Mouse (Mus musculus) CH12.LX (cell line): ENCODE data around the gene Slc17a6. TPM values are rescaled to one million over a fixed set of nuclear protein-coding genes. Genes with fewer than 3 reads are reported as not detected.

Experiments
- DNase-seq: peaks from one replicate; pipeline ENCODE4 v3.0.0-alpha.2; 2013; ENCODE audit errors: extremely low read depth
- H3K27ac ChIP-seq: 2 replicates; pipeline ENCODE4 v1.5.1; 2012; ENCODE audit warnings: low read depth, mild to moderate bottlenecking, control low read depth, moderate library complexity; ENCODE audit not compliant: insufficient read depth
- H3K27me3 ChIP-seq: replicated peaks from 2 replicates; pipeline ENCODE3; 2012; ENCODE audit warnings: inconsistent platforms
- H3K36me3 ChIP-seq, 2 experiments: replicated peaks in 1 of 2; 2 replicates each; pipeline versions ENCODE3 to v1.6.1; 2012; ENCODE audit warnings: inconsistent platforms in 1 of 2, low read length in 1 of 2, mild to moderate bottlenecking in 1 of 2, mixed read lengths in 1 of 2, moderate library complexity in 1 of 2; ENCODE audit not compliant: control insufficient read depth in 1 of 2, insufficient read depth in 1 of 2
- H3K4me1 ChIP-seq, 2 experiments: 2 replicates each; pipeline ENCODE4 v1.6.1; 2012; ENCODE audit warnings: inconsistent platforms in 1 of 2, moderate library complexity in 1 of 2; ENCODE audit not compliant: insufficient read depth in 2 of 2, control insufficient read depth in 1 of 2
- H3K4me2 ChIP-seq: 2 replicates; pipeline ENCODE4 v1.6.1; 2012; ENCODE audit warnings: low read depth, mild to moderate bottlenecking, control low read depth; ENCODE audit not compliant: poor library complexity, insufficient read depth, severe bottlenecking
- H3K4me3 ChIP-seq, 3 experiments: fragments of 150-350 bp in 1 of 3; sonication (generic) in 1 of 3; replicated peaks in 1 of 3; 2 replicates each; pipeline versions ENCODE3 to v1.5.1; 2011 to 2012; ENCODE audit warnings: low read depth in 2 of 3, low read length in 2 of 3, mild to moderate bottlenecking in 2 of 3, moderate library complexity in 2 of 3, control low read depth in 1 of 3, improper control_type of control experiment in 1 of 3, inconsistent platforms in 1 of 3, mixed read lengths in 1 of 3; ENCODE audit not compliant: poor library complexity in 1 of 3
- H3K79me2 ChIP-seq: replicated peaks from 2 replicates; pipeline ENCODE4 v1.6.1; 2012; ENCODE audit warnings: mild to moderate bottlenecking, moderate library complexity; ENCODE audit not compliant: control insufficient read depth, poor library complexity, insufficient read depth, severe bottlenecking; ENCODE audit errors: extremely low read depth
- H3K9ac ChIP-seq: 2 replicates; pipeline ENCODE4 v1.6.1; 2012; ENCODE audit warnings: low read depth, mild to moderate bottlenecking, control low read depth, moderate library complexity; ENCODE audit not compliant: insufficient read depth
- H3K9me3 ChIP-seq: replicated peaks from 2 replicates; pipeline ENCODE3; 2012; ENCODE audit warnings: low read length, inconsistent platforms, mixed read lengths
- CTCF ChIP-seq, 2 experiments: IDR thresholded peaks in 1 of 2; conservative IDR thresholded peaks in 1 of 2; 2 replicates each; pipeline ENCODE4 v1.5.1; 2011 to 2012; ENCODE audit warnings: low read depth in 2 of 2, low read length in 2 of 2, improper control_type of control experiment in 1 of 2, inconsistent platforms in 1 of 2, mild to moderate bottlenecking in 1 of 2, moderate library complexity in 1 of 2
- E2F4 ChIP-seq: IDR thresholded peaks from 2 replicates; pipeline ENCODE4 v1.6.1; 2011; ENCODE audit warnings: low read depth, low read length, improper control_type of control experiment; ENCODE audit not compliant: insufficient replicate concordance
- ELF1 ChIP-seq: IDR thresholded peaks from 2 replicates; pipeline ENCODE4 v1.6.1; 2014; ENCODE audit warnings: low read depth, mild to moderate bottlenecking, inconsistent platforms, low read length, improper control_type of control experiment
- ETS1 ChIP-seq: conservative IDR thresholded peaks from 2 replicates; pipeline ENCODE4 v1.6.1; 2012; ENCODE audit warnings: low read depth, mild to moderate bottlenecking, inconsistent platforms, low read length, improper control_type of control experiment, moderate library complexity
- HCFC1 ChIP-seq: IDR thresholded peaks from 2 replicates; pipeline ENCODE4 v1.6.1; 2012; ENCODE audit warnings: low read depth, mild to moderate bottlenecking, inconsistent platforms, low read length, improper control_type of control experiment
- MAX ChIP-seq: IDR thresholded peaks from 2 replicates; pipeline ENCODE4 v1.6.1; 2011; ENCODE audit warnings: low read length, improper control_type of control experiment
- MAZ ChIP-seq: IDR thresholded peaks from 2 replicates; pipeline ENCODE4 v1.6.1; 2012; ENCODE audit warnings: low read depth, mild to moderate bottlenecking, inconsistent platforms, low read length, improper control_type of control experiment, moderate library complexity
- NELFE ChIP-seq: IDR thresholded peaks from 2 replicates; pipeline ENCODE4 v1.6.1; 2011; ENCODE audit warnings: low read depth, low read length, improper control_type of control experiment
- POLR2A ChIP-seq: IDR thresholded peaks from 2 replicates; pipeline ENCODE4 v1.6.1; 2011; ENCODE audit warnings: low read depth, mild to moderate bottlenecking, improper control_type of control experiment, low read length
- RAD21 ChIP-seq: IDR thresholded peaks from 2 replicates; pipeline ENCODE4 v1.6.1; 2011; ENCODE audit warnings: low read depth, mild to moderate bottlenecking, low read length, improper control_type of control experiment, moderate library complexity
- SMC3 ChIP-seq: IDR thresholded peaks from 2 replicates; pipeline ENCODE4 v1.6.1; 2011; ENCODE audit warnings: low read depth, low read length, improper control_type of control experiment
- TBP ChIP-seq: conservative IDR thresholded peaks from 2 replicates; pipeline ENCODE4 v1.6.1; 2011; ENCODE audit warnings: low read depth, low read length, improper control_type of control experiment
- UBTF ChIP-seq: IDR thresholded peaks from 2 replicates; pipeline ENCODE4 v1.6.1; 2012; ENCODE audit warnings: low read depth, mild to moderate bottlenecking, inconsistent platforms, low read length, improper control_type of control experiment, moderate library complexity
- ZC3H11A ChIP-seq: IDR thresholded peaks from 2 replicates; pipeline ENCODE4 v1.6.1; 2012; ENCODE audit warnings: low read depth, mild to moderate bottlenecking, inconsistent platforms, low read length, improper control_type of control experiment
- ZMIZ1 ChIP-seq: IDR thresholded peaks from 2 replicates; pipeline ENCODE4 v1.6.1; 2012; ENCODE audit warnings: low read depth, mild to moderate bottlenecking, inconsistent platforms, low read length, improper control_type of control experiment
- dilution Hi-C: fragments of 300-500 bp; cut with MboI; formaldehyde crosslinking; loops from 2 replicates; pipeline ENCODE4 v1.14.3; 2020; ENCODE audit warnings: low sequenced_read_pairs; ENCODE audit not compliant: extremely low pct_unique_long_range_greater_than_20kb, extremely low pct_ligation_motif_present
- in situ Hi-C: fragments of 300-500 bp; cut with MboI; formaldehyde crosslinking; loops from 3 replicates; pipeline ENCODE4 v1.14.3; 2019; ENCODE audit warnings: low sequenced_read_pairs, low pct_ligation_motif_present, low pct_unique_long_range_greater_than_20kb, mixed read lengths
- polyA plus RNA-seq: library from polyadenylated mRNA; unstranded; fragments of >175 nt; gene quantifications from 2 replicates; pipeline ENCODE4 v1.2.1, GENCODE M21; 2012; ENCODE audit warnings: low read depth; ENCODE audit not compliant: insufficient read length
- total RNA-seq, 2 experiments: library from RNA; depleted of rRNA; stranded (reverse); fragments of 300-350 nt in 1 of 2; fragments of >200 nt in 1 of 2; gene quantifications; 2 replicates each; pipeline ENCODE4 v1.2.3; 2012 to 2014

Slc17a6 gene
- total and polyA plus RNA-seq, 3 experiments, result not detected

DNA sequence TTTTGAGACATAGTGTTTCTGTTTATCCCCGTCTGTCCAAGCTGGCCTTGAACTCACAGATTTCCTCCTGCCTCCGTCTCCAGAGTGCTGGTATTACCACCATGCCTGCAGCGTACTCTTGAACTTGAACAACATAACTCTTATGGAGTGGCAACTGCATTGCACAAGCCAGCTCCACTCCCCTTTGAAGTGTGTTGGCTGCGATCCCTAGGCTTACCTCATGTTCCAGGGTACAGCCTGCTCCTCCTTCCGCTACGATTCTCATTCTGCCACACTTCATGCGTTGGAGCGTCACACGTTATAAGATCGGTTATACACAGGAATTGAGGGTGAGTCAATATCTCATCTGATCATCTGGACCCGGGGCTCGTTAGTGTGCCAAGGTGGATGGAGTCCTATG, 18.1 kb upstream of the Slc17a6 start:
- dilution Hi-C loops, result no loop called here
- Histone ChIP-seq H3K9ac (no peak overlapping the region), H3K27me3 (no peaks in the 10 kb centered on the region), H3K27ac (no peak overlapping the region), H3K4me3 (no peak overlapping the region), H3K79me2 (no peaks in the 10 kb centered on the region), H3K4me1 (no peaks in the 10 kb centered on the region), H3K36me3 (no peaks in the 10 kb centered on the region), H3K9me3 (peaks cover 30% of the 10 kb centered on the region), H3K4me2 (no peak overlapping the region)
- TF ChIP-seq E2F4, result no peak
- no peak for TF ChIP-seq CTCF (conservative IDR thresholded peaks at IDR 0.05 in 1 of 2, IDR thresholded peaks at IDR 0.05 in 1 of 2; ENCODE audit: low read depth in 2 of 2, low read length in 2 of 2)
- TF ChIP-seq HCFC1, result no peak
- TF ChIP-seq ZC3H11A, result no peak
- no peak for TF ChIP-seq ELF1
- TF ChIP-seq UBTF, result no peak
- no peak for TF ChIP-seq SMC3
- TF ChIP-seq POLR2A, result no peak
- no peak for TF ChIP-seq ETS1
- in situ Hi-C loops, result no loop called here
- DNase-seq, result no peak

DNA sequence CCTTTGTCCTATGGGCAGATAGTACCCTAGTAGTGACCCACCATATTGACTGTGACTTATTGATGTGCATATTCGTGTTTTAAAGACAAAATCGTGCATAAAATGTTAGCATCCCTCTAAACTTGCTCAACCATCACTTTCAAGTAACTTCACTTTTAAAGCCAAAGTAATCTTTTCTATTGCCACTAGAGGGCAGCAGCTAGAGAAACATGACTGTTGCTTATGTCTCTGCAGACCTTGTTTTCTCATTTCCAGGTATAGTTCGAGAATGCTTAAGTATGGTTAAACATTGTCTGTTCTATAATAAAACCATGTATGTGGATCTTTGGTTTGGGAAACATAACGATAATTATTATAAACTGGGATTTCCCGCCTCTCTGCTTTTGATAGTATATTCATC, 7.4 kb upstream of the Slc17a6 start:
- Histone ChIP-seq H3K9me3 (peaks cover 2% of the 10 kb centered on the region), H3K36me3 (no peaks in the 10 kb centered on the region), H3K79me2 (no peaks in the 10 kb centered on the region), H3K4me2 (no peak overlapping the region), H3K4me3 (no peak overlapping the region), H3K27me3 (no peaks in the 10 kb centered on the region), H3K4me1 (no peaks in the 10 kb centered on the region), H3K9ac (no peak overlapping the region), H3K27ac (no peak overlapping the region)
- TF ChIP-seq UBTF, result no peak
- TF ChIP-seq MAZ, result no peak
- TF ChIP-seq ZMIZ1, result no peak
- TF ChIP-seq CTCF (conservative IDR thresholded peaks at IDR 0.05 in 1 of 2, IDR thresholded peaks at IDR 0.05 in 1 of 2; ENCODE audit: low read depth in 2 of 2, low read length in 2 of 2), result peak in 1 of 2 experiments; percentile 38; a peak in 2 of 4 replicates
- TF ChIP-seq TBP, result no peak
- TF ChIP-seq MAX, result no peak
- TF ChIP-seq SMC3, result peak; percentile 18
- dilution Hi-C loops (no loop called here), in situ Hi-C loops (no loop called here)
- DNase-seq, result peak; percentile 17

DNA sequence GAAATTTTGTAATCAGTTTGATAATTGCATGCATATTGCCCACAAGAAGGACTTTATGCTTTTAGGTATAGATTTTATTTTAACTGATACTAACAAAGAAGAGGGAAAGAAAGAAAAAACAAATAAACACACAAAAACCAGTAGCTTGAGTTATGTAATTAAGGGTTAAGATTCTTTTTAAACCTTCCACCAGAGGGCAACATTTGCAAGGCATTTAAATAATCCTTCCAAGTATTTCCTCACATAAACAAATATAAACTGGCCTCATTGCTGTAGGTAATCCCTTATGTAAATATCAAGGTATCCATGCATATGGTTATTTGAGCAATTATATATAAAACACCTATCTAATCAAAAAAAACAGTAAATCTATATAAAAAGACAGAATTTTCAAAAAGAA, 3.9 kb upstream of the Slc17a6 start:
- DNase-seq, result peak; percentile 2
- dilution Hi-C loops (no loop called here), in situ Hi-C loops (no loop called here)
- Histone ChIP-seq H3K79me2 (no peaks in the 10 kb centered on the region), H3K4me1 (no peaks in the 10 kb centered on the region), H3K36me3 (no peaks in the 10 kb centered on the region), H3K4me2 (no peak overlapping the region), H3K27ac (no peak overlapping the region), H3K9ac (no peak overlapping the region), H3K9me3 (peaks cover 10% of the 10 kb centered on the region), H3K27me3 (no peaks in the 10 kb centered on the region), H3K4me3 (no peak overlapping the region)
- TF ChIP-seq RAD21 (peak; percentile 16), SMC3 (peak; percentile 16; the same call in 1 of the 2 replicates), NELFE (no peak), CTCF (conservative IDR thresholded peaks at IDR 0.05 in 1 of 2, IDR thresholded peaks at IDR 0.05 in 1 of 2; ENCODE audit: low read depth in 2 of 2, low read length in 2 of 2) (peak in 1 of 2 experiments; percentile 11; a peak in 1 of 4 replicates)
